Mouse (Mus musculus) kidney, embryonic 16.5 days (tissue): ENCODE data around the gene Amt. TPM values are rescaled to one million over a fixed set of nuclear protein-coding genes. Genes with fewer than 3 reads are reported as not detected.
"Not testable (repeated sequence)": the region's sequence is repeated elsewhere in the genome, so short reads cannot be mapped to it uniquely, and the experiment has no call there.

Experiments
- ATAC-seq: fragments of 200-750 bp; cut with Nextera tagmentation; 2 replicates; pipeline ENCODE4 v1.8.0; 2017; ENCODE audit warnings: moderate TSS enrichment; ENCODE audit not compliant: low FRiP score, low TSS enrichment
- H3K27ac ChIP-seq: fragments of 300-500 bp; sonication (generic); 2 replicates; pipeline ENCODE4 v1.5.1; 2014; ENCODE audit warnings: low read length
- H3K27me3 ChIP-seq: fragments of 300-500 bp; sonication (generic); 2 replicates; pipeline ENCODE4 v1.6.1; 2014; ENCODE audit warnings: low read length, control low read depth, mixed read lengths; ENCODE audit not compliant: insufficient read depth
- H3K36me3 ChIP-seq: fragments of 300-500 bp; sonication (generic); 2 replicates; pipeline ENCODE4 v1.6.1; 2014; ENCODE audit warnings: low read length, control low read depth, mixed read lengths; ENCODE audit not compliant: insufficient read depth
- H3K4me1 ChIP-seq: fragments of 300-500 bp; sonication (generic); 2 replicates; pipeline ENCODE4 v1.6.1; 2014; ENCODE audit warnings: low read length, control low read depth, mixed read lengths; ENCODE audit not compliant: insufficient read depth
- H3K4me2 ChIP-seq: fragments of 300-500 bp; sonication (generic); replicated peaks from 2 replicates; pipeline ENCODE4 v1.6.1; 2014; ENCODE audit warnings: low read depth, low read length
- H3K4me3 ChIP-seq: fragments of 300-500 bp; sonication (generic); 2 replicates; pipeline ENCODE4 v1.5.1; 2014; ENCODE audit warnings: mild to moderate bottlenecking, low read length
- H3K9ac ChIP-seq: fragments of 300-500 bp; sonication (generic); replicated peaks from 2 replicates; pipeline ENCODE4 v1.6.1; 2014; ENCODE audit warnings: low read length
- H3K9me3 ChIP-seq: fragments of 300-500 bp; sonication (generic); 2 replicates; pipeline ENCODE4 v1.6.1; 2016; ENCODE audit warnings: low read length, control low read depth
- WGBS: fragments of 180-500 bp; shearing (Covaris S2); extraction: QIAGEN DNeasy Blood & Tissue Kit; methylation state at CpG from one replicate; pipeline ENCODE4 v1.1.7; 2014; 5-methylcytosine and 5-hydroxymethylcytosine counted together
- polyA plus RNA-seq: library from polyadenylated mRNA; unstranded; fragments of >200 nt; fragmentation: Nextera tagmentation; extraction: Ambion mirVana; gene quantifications from 2 replicates; pipeline ENCODE4 v1.2.1, GENCODE M21; 2015

The Amt gene
- polyA plus RNA-seq, 1 experiment from 2014 or later = 40.8 TPM

- WGBS = 0% methylated on average over 1 of the region's 1 CpGs
- Histone ChIP-seq H3K4me3 (peak overlapping the region; percentile 92), H3K27me3 (no peaks in the 10 kb centered on the region), H3K36me3 (peaks cover 22% of the 10 kb centered on the region), H3K4me2 (peak overlapping the region; percentile 88), H3K9me3 (no peaks in the 10 kb centered on the region), H3K27ac (peak overlapping the region; percentile 100), H3K9ac (peak overlapping the region; percentile 81), H3K4me1 (peaks cover 35% of the 10 kb centered on the region)
- no peak for ATAC-seq
These were observed 8.5 kb downstream of the Amt start for GRCm38 (mm10) chr9:108305170-108305569.

DNA sequence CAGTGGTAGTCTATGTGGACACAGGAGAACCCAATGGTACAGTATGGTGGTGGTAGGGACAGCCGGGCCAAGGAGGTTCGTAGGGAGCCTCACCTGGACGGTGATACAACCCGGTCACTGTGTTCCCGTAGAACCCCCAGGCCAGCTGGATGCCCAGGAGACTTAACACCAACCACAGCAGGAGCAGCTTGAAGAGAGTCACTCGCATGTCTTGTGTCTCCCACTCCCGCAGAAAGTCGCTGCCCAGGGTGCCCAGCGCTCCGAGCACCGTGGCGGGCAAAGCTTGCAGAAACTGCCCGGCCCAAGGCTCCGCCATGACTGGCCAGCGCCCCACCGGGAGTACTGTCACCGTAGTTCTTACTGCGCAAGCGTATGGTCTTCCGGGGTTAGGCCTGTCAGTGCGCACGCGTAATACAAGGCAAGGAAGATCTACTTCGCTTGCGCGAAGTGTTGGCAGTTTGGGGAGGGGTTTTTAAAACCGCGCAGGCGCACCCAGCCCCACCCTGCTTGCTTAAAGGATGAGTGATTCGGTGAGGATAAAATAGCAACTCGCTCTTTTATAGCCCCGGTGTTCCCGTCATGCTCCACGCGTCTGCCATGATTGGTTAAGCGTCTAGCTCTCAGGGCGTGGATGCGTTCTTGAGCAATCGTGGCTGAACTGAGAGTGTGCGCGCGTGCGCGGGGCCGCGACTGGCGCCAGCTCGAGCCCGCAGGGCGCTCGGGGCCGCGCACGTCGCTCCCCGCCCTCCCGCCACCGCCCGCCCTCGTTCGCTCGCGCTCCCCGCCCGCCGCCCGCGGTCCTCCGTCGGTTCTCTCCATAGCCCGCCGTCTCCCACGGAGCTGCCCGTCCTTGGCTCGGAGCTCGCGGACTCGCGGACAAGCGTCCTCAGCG is 9.2 kb downstream of the Amt start, which contains the start of the genes Rhoa and Tcta:
Gene Rhoa, plus strand, starts transcription at position 501 of the 892 bp plus-strand sequence.
Gene Tcta, minus strand, starts transcription at position 532 of the 892 bp plus-strand sequence.
- Histone ChIP-seq H3K27ac (peak within 1 kb of the TSS; percentile 100), H3K9ac (peak within 1 kb of the TSS; percentile 97), H3K4me1 (peaks cover 41% of the 10 kb centered on the region), H3K36me3 (peaks cover 22% of the 10 kb centered on the region), H3K27me3 (no peaks in the 10 kb centered on the region), H3K4me2 (peak within 1 kb of the TSS; percentile 88), H3K4me3 (peak within 1 kb of the TSS; percentile 92), H3K9me3 (no peaks in the 10 kb centered on the region)
- under 1% methylated on average over 72 of the region's 81 CpGs for WGBS
- ATAC-seq = peak; percentile 97

GRCm38 (mm10) chr9:108306571-108306980 is 9.9 kb downstream of the Amt start:
- Histone ChIP-seq H3K27ac (peak overlapping the region; percentile 100), H3K4me2 (peak overlapping the region; percentile 85), H3K9ac (peak overlapping the region; percentile 97), H3K9me3 (no peaks in the 10 kb centered on the region), H3K4me1 (peaks cover 41% of the 10 kb centered on the region), H3K27me3 (no peaks in the 10 kb centered on the region), H3K36me3 (peaks cover 18% of the 10 kb centered on the region), H3K4me3 (peak overlapping the region; percentile 92)
- WGBS = 0% methylated on average over 46 of the region's 51 CpGs
- ATAC-seq = peak; percentile 87

GRCm38 (mm10) chr9:108307021-108307807 is 10.6 kb downstream of the Amt start:
- no peaks in the 10 kb centered on the region for H3K9me3 ChIP-seq
- 5% methylated on average over 12 of the region's 12 CpGs for WGBS
- no peaks in the 10 kb centered on the region for H3K27me3 ChIP-seq
- ATAC-seq = no peak
- H3K4me3 ChIP-seq = peak overlapping the region; percentile 92
- peak overlapping the region; percentile 100 for H3K27ac ChIP-seq
- peak overlapping the region; percentile 97 for H3K9ac ChIP-seq
- peaks cover 14% of the 10 kb centered on the region for H3K36me3 ChIP-seq
- peak overlapping the region; percentile 85 for H3K4me2 ChIP-seq
- peaks cover 44% of the 10 kb centered on the region for H3K4me1 ChIP-seq

GRCm38 (mm10) chr9:108308141-108308540 is 11.5 kb downstream of the Amt start:
- H3K4me2 ChIP-seq = peak overlapping the region; percentile 85
- H3K27ac ChIP-seq = no peak overlapping the region
- ATAC-seq = no peak
- no peaks in the 10 kb centered on the region for H3K27me3 ChIP-seq
- WGBS = 46% methylated on average over 2 of the region's 2 CpGs
- peaks cover 6% of the 10 kb centered on the region for H3K36me3 ChIP-seq
- H3K4me1 ChIP-seq = peaks cover 44% of the 10 kb centered on the region
- H3K9me3 ChIP-seq = no peaks in the 10 kb centered on the region
- peak overlapping the region; percentile 60 for H3K9ac ChIP-seq
- H3K4me3 ChIP-seq = peak overlapping the region; percentile 92

DNA sequence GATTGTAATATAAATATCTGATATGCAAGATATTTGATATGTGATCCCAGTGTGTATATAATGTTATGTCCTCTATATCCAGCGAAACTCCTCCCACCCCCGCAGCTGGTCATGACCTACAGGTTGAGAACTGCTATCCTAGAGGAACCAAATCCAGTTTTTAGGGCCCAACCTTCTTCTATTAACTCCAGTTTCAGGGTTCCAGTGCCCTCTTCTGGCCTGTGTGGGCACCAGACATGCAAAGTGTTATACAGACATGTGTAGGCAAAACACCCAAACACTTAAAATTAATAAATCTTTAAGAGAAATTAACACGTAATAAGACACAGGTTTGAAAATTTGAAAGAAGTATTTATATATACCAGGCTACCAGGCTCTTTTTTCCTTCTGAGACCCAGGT is 20.9 kb downstream of the Amt start:
- WGBS = 88% methylated on average over 3 of the region's 3 CpGs

GRCm38 (mm10) chr9:108318462-108318861 is 21.8 kb downstream of the Amt start:
- no peak overlapping the region for H3K4me2 ChIP-seq
- 80% methylated on average over 2 of the region's 2 CpGs for WGBS
- H3K9ac ChIP-seq = no peak overlapping the region
- no peaks in the 10 kb centered on the region for H3K9me3 ChIP-seq
- no peak overlapping the region for H3K4me3 ChIP-seq
- no peak for ATAC-seq
- H3K27ac ChIP-seq = no peak overlapping the region
- H3K36me3 ChIP-seq = peaks cover 20% of the 10 kb centered on the region
- H3K27me3 ChIP-seq = no peaks in the 10 kb centered on the region
- no peaks in the 10 kb centered on the region for H3K4me1 ChIP-seq

More for the DNA sequence above, 20.9 kb downstream of the Amt start:
- no peak for ATAC-seq
- Histone ChIP-seq H3K9me3 (no peaks in the 10 kb centered on the region), H3K27me3 (no peaks in the 10 kb centered on the region), H3K4me2 (no peak overlapping the region), H3K4me1 (no peaks in the 10 kb centered on the region), H3K4me3 (no peak overlapping the region), H3K9ac (no peak overlapping the region), H3K36me3 (peaks cover 20% of the 10 kb centered on the region), H3K27ac (no peak overlapping the region)

DNA sequence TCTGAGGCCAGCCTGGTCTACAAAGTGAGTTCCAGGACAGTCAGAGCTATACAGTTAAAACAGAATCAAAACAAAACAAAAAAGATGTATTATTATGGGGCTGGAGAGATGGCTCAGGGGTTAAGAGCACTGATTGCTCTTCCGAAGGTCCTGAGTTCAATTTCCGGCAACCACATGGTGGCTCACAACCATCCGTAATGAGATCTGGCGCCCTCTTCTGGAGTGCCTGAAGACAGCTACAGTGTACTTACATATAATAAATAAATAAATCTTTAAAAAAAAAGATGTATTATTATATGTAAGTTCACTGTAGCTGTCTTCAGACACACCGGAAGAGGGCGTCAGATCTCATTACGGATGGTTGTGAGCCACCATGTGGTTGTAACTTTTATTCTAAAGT is 25.4 kb downstream of the Amt start:
- not testable (repeated sequence) for H3K27me3 ChIP-seq, H3K4me1 ChIP-seq, H3K9me3 ChIP-seq, H3K27ac ChIP-seq, H3K9ac ChIP-seq, H3K4me2 ChIP-seq, ATAC-seq, H3K4me3 ChIP-seq
- WGBS = 88% methylated on average over 7 of the region's 7 CpGs
- peaks cover 17% of the 10 kb centered on the region for H3K36me3 ChIP-seq

- H3K27me3 ChIP-seq = no peaks in the 10 kb centered on the region
- peaks cover 34% of the 10 kb centered on the region for H3K36me3 ChIP-seq
- 88% methylated on average over 1 of the region's 1 CpGs for WGBS
- H3K27ac ChIP-seq = no peak overlapping the region
- no peak for ATAC-seq
- no peak overlapping the region for H3K9ac ChIP-seq
- H3K9me3 ChIP-seq = no peaks in the 10 kb centered on the region
- H3K4me2 ChIP-seq = no peak overlapping the region
- no peak overlapping the region for H3K4me3 ChIP-seq
- H3K4me1 ChIP-seq = no peaks in the 10 kb centered on the region
These were observed 28.1 kb downstream of the Amt start for GRCm38 (mm10) chr9:108324784-108325183.
